Mouse (Mus musculus) telencephalon, adult 2 months (tissue): ENCODE measurements around the gene Micu1.
A peak's percentile ranks its signal among the peaks of the same experiment; 100 is the strongest.

ENCODE experiments used
- DNase-seq: peaks from one replicate; pipeline ENCODE4 v3.0.0-alpha.2; 2011; ENCODE audit warnings: low read depth, low spot score

Gene Micu1

GRCm38 (mm10) chr10:59884327-59885173, 182.3 kb downstream of the Micu1 start:
- DNase-seq: no peak

- no peak for DNase-seq
These were observed 183.2 kb downstream of the Micu1 start for GRCm38 (mm10) chr10:59885174-59886080.

- DNase-seq: no peak
These were observed 183.8 kb downstream of the Micu1 start for GRCm38 (mm10) chr10:59886081-59886466.

GRCm38 (mm10) chr10:59887432-59887831, 185.2 kb downstream of the Micu1 start:
- no peak for DNase-seq

- no peak for DNase-seq
These were observed 187.1 kb downstream of the Micu1 start for GRCm38 (mm10) chr10:59889339-59889738.

- DNase-seq: no peak
These were observed 187.9 kb downstream of the Micu1 start for GRCm38 (mm10) chr10:59889953-59890751.

- DNase-seq: peak; percentile 58
These were observed 190.7 kb downstream of the Micu1 start for GRCm38 (mm10) chr10:59892977-59893376.

GRCm38 (mm10) chr10:59894251-59895160, 192.2 kb downstream of the Micu1 start:
- DNase-seq: peak; percentile 60

GRCm38 (mm10) chr10:59895460-59896186, 193.3 kb downstream of the Micu1 start:
- no peak for DNase-seq

- DNase-seq: no peak
These were observed 193.9 kb downstream of the Micu1 start for GRCm38 (mm10) chr10:59896211-59896610.

- DNase-seq: no peak
These were observed 194.6 kb downstream of the Micu1 start for GRCm38 (mm10) chr10:59896911-59897331.

GRCm38 (mm10) chr10:59897511-59897910, 195.2 kb downstream of the Micu1 start:
- DNase-seq: peak; percentile 96

GRCm38 (mm10) chr10:59898180-59898778, 196.0 kb downstream of the Micu1 start:
- DNase-seq: no peak

- DNase-seq: no peak
These were observed 196.7 kb downstream of the Micu1 start for GRCm38 (mm10) chr10:59898935-59899334.

- peak; percentile 96 for DNase-seq
These were observed 197.3 kb downstream of the Micu1 start for GRCm38 (mm10) chr10:59899341-59900173.

- no peak for DNase-seq
These were observed 197.8 kb downstream of the Micu1 start for GRCm38 (mm10) chr10:59900174-59900435.

- DNase-seq: no peak
These were observed 198.7 kb downstream of the Micu1 start for GRCm38 (mm10) chr10:59900939-59901338.

GRCm38 (mm10) chr10:59901463-59901862, 199.2 kb downstream of the Micu1 start:
- DNase-seq: no peak
